Comparison of ENCODE assay signal across 9 mouse cellular contexts in the genomic region with DNA sequence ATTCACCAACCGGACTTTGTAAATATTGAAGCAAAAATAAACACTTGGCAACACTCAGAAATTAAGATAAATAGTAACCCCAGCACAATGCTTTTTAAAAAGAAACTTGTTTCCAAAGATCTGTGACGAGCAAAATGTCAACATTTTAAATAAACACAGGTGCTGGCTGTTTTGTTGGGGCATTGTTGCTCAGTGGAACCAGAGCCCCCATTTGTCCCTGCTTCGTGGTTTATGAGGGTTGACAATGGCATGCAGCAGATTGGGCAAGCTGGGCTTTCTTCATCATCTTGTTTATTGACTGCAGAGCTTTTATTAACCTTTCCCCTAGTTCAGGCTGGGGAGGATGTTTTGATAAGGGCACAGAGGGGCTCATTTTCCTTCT. TPM values are rescaled to one million over a fixed set of nuclear protein-coding genes. Genes with fewer than 3 reads are reported as not detected.
DNase-seq lines count a peak whose midpoint lies in the region; ATAC-seq and TF ChIP-seq lines count a peak whose summit lies in the region.
"Had no signal": no experiment of that assay in that cellular context is flagged by ENCODE, and none has a peak within 500 bp of the region (broad histone marks: within the 10 kb centered on the region; RNA-seq: fewer than 3 reads in every experiment).

No protein-coding gene starts in this region.

- no peaks in the 10 kb centered on the region for H3K27me3 ChIP-seq in forebrain, embryonic 13.5 days
- H3K27me3 ChIP-seq in forebrain, embryonic 16.5 days (replicated peaks; ENCODE audit: control insufficient read depth, insufficient read depth, low read length) = no peaks in the 10 kb centered on the region
- H3K27me3 ChIP-seq in hindbrain, embryonic 16.5 days (replicated peaks; ENCODE audit: control insufficient read depth, insufficient read depth, low read length) = no peaks in the 10 kb centered on the region
- no peaks in the 10 kb centered on the region for H3K27me3 ChIP-seq in myocyte (ENCODE audit: control insufficient read depth, insufficient read depth, insufficient read length)

- TF ChIP-seq POLR2A in myocyte (IDR thresholded peaks at IDR 0.05; ENCODE audit: insufficient read length, low read depth) = no peak

- H3K4me3 ChIP-seq in forebrain, embryonic 13.5 days = no peak overlapping the region
- no peak overlapping the region; the same call in 1 of the 2 replicates for H3K4me3 ChIP-seq in forebrain, embryonic 16.5 days (replicated peaks; ENCODE audit: low read length)
- no peak overlapping the region; the same call in 1 of the 2 replicates for H3K4me3 ChIP-seq in layer of hippocampus, adult 2 months
- peak overlapping the region; percentile 69 for H3K4me3 ChIP-seq in hindbrain, embryonic 16.5 days (ENCODE audit: low read length)
- H3K4me3 ChIP-seq in myocyte = peak overlapping the region; percentile 54

- H3K9ac ChIP-seq in forebrain, embryonic 13.5 days = no peak overlapping the region
- no peak overlapping the region for H3K9ac ChIP-seq in forebrain, embryonic 16.5 days (replicated peaks; ENCODE audit: low read depth, low read length)
- H3K9ac ChIP-seq in hindbrain, embryonic 16.5 days (ENCODE audit: low read depth, low read length) = no peak overlapping the region; the same call in 1 of the 2 replicates

- H3ac ChIP-seq in myocyte (ENCODE audit: control insufficient read depth, insufficient read length) = no peak overlapping the region

- no peak for TF ChIP-seq CTCF in layer of hippocampus, adult 2 months (conservative IDR thresholded peaks at IDR 0.05)

- H3K79me2 ChIP-seq in myocyte (ENCODE audit: control insufficient read depth, insufficient read depth) = no peaks in the 10 kb centered on the region

- H3K9me3 ChIP-seq in forebrain, embryonic 13.5 days (replicated peaks) = no peaks in the 10 kb centered on the region
- H3K9me3 ChIP-seq in forebrain, embryonic 16.5 days (ENCODE audit: control insufficient read depth, low read length) = peaks cover 2% of the 10 kb centered on the region
- H3K9me3 ChIP-seq in hindbrain, embryonic 16.5 days (ENCODE audit: control insufficient read depth, low read length) = no peaks in the 10 kb centered on the region

- no peak overlapping the region for H3K27ac ChIP-seq in forebrain, embryonic 13.5 days
- no peak overlapping the region for H3K27ac ChIP-seq in forebrain, embryonic 16.5 days (ENCODE audit: low read length)
- H3K27ac ChIP-seq in layer of hippocampus, adult 2 months = 0 out of 2 replicates have a peak overlapping the region, but pooled peaks have one; percentile 5
- no peak overlapping the region for H3K27ac ChIP-seq in hindbrain, embryonic 16.5 days (ENCODE audit: low read depth, low read length)

- no peaks in the 10 kb centered on the region for H3K36me3 ChIP-seq in forebrain, embryonic 13.5 days (ENCODE audit: poor library complexity, severe bottlenecking)
- H3K36me3 ChIP-seq in forebrain, embryonic 16.5 days (ENCODE audit: control insufficient read depth, insufficient read depth) = no peaks in the 10 kb centered on the region
- H3K36me3 ChIP-seq in hindbrain, embryonic 16.5 days (ENCODE audit: control insufficient read depth, insufficient read depth, low read length) = no peaks in the 10 kb centered on the region
- H3K36me3 ChIP-seq in myocyte (ENCODE audit: control insufficient read depth, insufficient read depth) = no peaks in the 10 kb centered on the region

- no peak for ATAC-seq in forebrain, embryonic 13.5 days
- ATAC-seq in forebrain, embryonic 16.5 days = no peak
- no peak for ATAC-seq in hindbrain, embryonic 16.5 days
- ATAC-seq: inflammation-experienced regulatory T-cells, adult 6 months had no signal

- 0 out of 2 replicates have a peak overlapping the region, but pooled peaks have one; percentile 4 for H3K4me2 ChIP-seq in forebrain, embryonic 13.5 days
- H3K4me2 ChIP-seq in forebrain, embryonic 16.5 days (ENCODE audit: low read length) = no peak overlapping the region
- H3K4me2 ChIP-seq in hindbrain, embryonic 16.5 days (ENCODE audit: low read length) = peak overlapping the region; percentile 94
- peak overlapping the region; percentile 87 for H3K4me2 ChIP-seq in myocyte (ENCODE audit: low read depth)

- H3K4me1 ChIP-seq in forebrain, embryonic 13.5 days = peaks cover 24% of the 10 kb centered on the region
- H3K4me1 ChIP-seq in forebrain, embryonic 16.5 days (replicated peaks; ENCODE audit: control insufficient read depth, insufficient read depth, low read length) = peaks cover 17% of the 10 kb centered on the region
- peaks cover 10% of the 10 kb centered on the region for H3K4me1 ChIP-seq in hindbrain, embryonic 16.5 days (ENCODE audit: control insufficient read depth, insufficient read depth, low read depth, low read length)

- WGBS in forebrain, embryonic 13.5 days = 80% methylated on average over 3 of the region's 3 CpGs
- WGBS in forebrain, embryonic 16.5 days = 68% methylated on average over 3 of the region's 3 CpGs
- WGBS in hindbrain, embryonic 16.5 days = 64% methylated on average over 3 of the region's 3 CpGs

- DNase-seq in layer of hippocampus, adult 2 months (ENCODE audit: low spot score in 2 of 2) = no peak
- DNase-seq in layer of hippocampus, postnatal 14 days (ENCODE audit: low spot score in 2 of 2) = no peak
- no peak for DNase-seq in T-cell, adult 2 months (ENCODE audit: low spot score)
- DNase-seq in MN1 (ENCODE audit: low spot score) = no peak

TF ChIP-seq in myocyte, 11 proteins besides CTCF, POLR2A, EP300 and RAD21:
- TF ChIP-seq TCF12 (IDR thresholded peaks at IDR 0.05; ENCODE audit: insufficient read depth, poor library complexity, severe bottlenecking) = no peak
- no peak for TF ChIP-seq SRF (IDR thresholded peaks at IDR 0.05; ENCODE audit: control insufficient read depth, insufficient read length, low read depth)
- TF ChIP-seq MYOG (IDR thresholded peaks at IDR 0.05; ENCODE audit: control insufficient read depth in 1 of 3, insufficient read depth in 1 of 3, insufficient read length in 2 of 3, low read depth in 2 of 3) = no peak
- TF ChIP-seq MAX (IDR thresholded peaks at IDR 0.05; ENCODE audit: low read depth) = no peak
- TF ChIP-seq REST (IDR thresholded peaks at IDR 0.05; ENCODE audit: insufficient read depth, insufficient read length) = no peak
- TF ChIP-seq MYOD1 (IDR thresholded peaks at IDR 0.05; ENCODE audit: control insufficient read depth in 1 of 3, insufficient read length in 2 of 3, low read depth in 2 of 3) = peak in 1 of 3 experiments; percentile 12
- no peak for TF ChIP-seq TCF3 (IDR thresholded peaks at IDR 0.05; ENCODE audit: insufficient read length, low read depth)
- TF ChIP-seq USF1 (IDR thresholded peaks at IDR 0.05; ENCODE audit: low read depth) = no peak
- TF ChIP-seq CEBPB (IDR thresholded peaks at IDR 0.05; ENCODE audit: insufficient read depth, poor library complexity, severe bottlenecking) = peak; percentile 71; the same call in 1 of the 2 replicates
- TF ChIP-seq POLR2AphosphoS2 (IDR thresholded peaks at IDR 0.05; ENCODE audit: insufficient read length, low read depth) = no peak
- no peak for TF ChIP-seq E2F4 (IDR thresholded peaks at IDR 0.05; ENCODE audit: insufficient read depth)

RNA-seq across cellular contexts. Expression of gene Rin2, which starts 1.5 kb away (rescaled TPM):
- 7.3 and 9.9 TPM in 2 replicates for polyA plus RNA-seq in forebrain, embryonic 13.5 days (2015; fragmentation: Nextera tagmentation; extraction: Ambion mirVana)
- 9.9 and 10.7 TPM in 2 replicates for polyA plus RNA-seq in forebrain, embryonic 16.5 days (2015; fragmentation: Nextera tagmentation; extraction: Ambion mirVana)
- total RNA-seq in layer of hippocampus, adult 2 months (2021) = 10 to 100 TPM; 33.3 to 33.9 TPM
- total RNA-seq in layer of hippocampus, postnatal 14 days (2021) = 10 to 100 TPM; 29.7 to 34.3 TPM
- polyA plus RNA-seq in hindbrain, embryonic 16.5 days (2015; fragmentation: Nextera tagmentation; extraction: Ambion mirVana) = 14.6 and 15.3 TPM in 2 replicates
- 4.4 TPM for polyA plus RNA-seq in myocyte (2012; fragmentation: generic; extraction: Trizol)

Comparison
In these comparisons a context has a peak if more than half of its experiments do, and no peak if none do; other contexts are left out.
1. H3K4me3 ChIP-seq: peak in hindbrain, embryonic 16.5 days (single experiment) and myocyte (single experiment); none in forebrain, embryonic 13.5 days (single experiment), forebrain, embryonic 16.5 days (single experiment) and layer of hippocampus, adult 2 months (single experiment).